Mouse (Mus musculus) MEL (cell line): Measurements from ENCODE around the gene Sell.

Experiments used
- CHD1 ChIP-seq: IDR thresholded peaks from 2 replicates; pipeline ENCODE4 v1.6.1; 2012; ENCODE audit warnings: low read depth, mild to moderate bottlenecking, inconsistent platforms, low read length, improper control_type of control experiment
- CHD2 ChIP-seq: IDR thresholded peaks from 2 replicates; pipeline ENCODE4 v1.6.1; 2011; ENCODE audit warnings: low read length, improper control_type of control experiment
- CTCF ChIP-seq, 3 experiments: IDR thresholded peaks in 2 of 3; conservative IDR thresholded peaks in 1 of 3; 2 replicates each; pipeline ENCODE4 v1.5.1; 2011 to 2012; ENCODE audit warnings: low read length in 3 of 3, low read depth in 2 of 3, mild to moderate bottlenecking in 2 of 3, improper control_type of control experiment in 1 of 3, inconsistent platforms in 1 of 3, mixed read lengths in 1 of 3, moderate library complexity in 1 of 3; ENCODE audit not compliant: control insufficient read depth in 1 of 3, insufficient read depth in 1 of 3, poor library complexity in 1 of 3, severe bottlenecking in 1 of 3
- HCFC1 ChIP-seq: IDR thresholded peaks from 2 replicates; pipeline ENCODE4 v1.6.1; 2012; ENCODE audit warnings: low read depth, mild to moderate bottlenecking, inconsistent platforms, low read length, improper control_type of control experiment, moderate library complexity
- MAX ChIP-seq: IDR thresholded peaks from 2 replicates; pipeline ENCODE4 v1.6.1; 2011; ENCODE audit warnings: low read length, improper control_type of control experiment
- NELFE ChIP-seq: IDR thresholded peaks from 2 replicates; pipeline ENCODE4 v1.6.1; 2011; ENCODE audit warnings: low read depth, low read length, improper control_type of control experiment
- POLR2A ChIP-seq, 2 experiments: IDR thresholded peaks; 2 replicates each; pipeline ENCODE4 v1.6.1; 2011 to 2012; ENCODE audit warnings: low read length in 2 of 2, mild to moderate bottlenecking in 2 of 2, control low read depth in 1 of 2, improper control_type of control experiment in 1 of 2, low read depth in 1 of 2, moderate library complexity in 1 of 2; ENCODE audit not compliant: control insufficient read depth in 1 of 2, insufficient read depth in 1 of 2, poor library complexity in 1 of 2
- POLR2AphosphoS2 ChIP-seq: IDR thresholded peaks from 2 replicates; pipeline ENCODE4 v1.6.1; 2011; ENCODE audit warnings: low read length, improper control_type of control experiment
- SMC3 ChIP-seq: IDR thresholded peaks from 2 replicates; pipeline ENCODE4 v1.6.1; 2011; ENCODE audit warnings: low read depth, low read length, improper control_type of control experiment
- TAL1 ChIP-seq: IDR thresholded peaks from 2 replicates; pipeline ENCODE4 v1.6.1; 2012; ENCODE audit warnings: mild to moderate bottlenecking, inconsistent platforms, low read length, moderate library complexity, mixed read lengths
- TCF12 ChIP-seq: IDR thresholded peaks from 2 replicates; pipeline ENCODE4 v1.6.1; 2014; ENCODE audit warnings: low read depth, mild to moderate bottlenecking, inconsistent platforms, low read length, improper control_type of control experiment, moderate library complexity
- USF1 ChIP-seq: IDR thresholded peaks from 2 replicates; pipeline ENCODE4 v1.6.1; 2014; ENCODE audit warnings: low read depth, mild to moderate bottlenecking, inconsistent platforms, low read length, improper control_type of control experiment, moderate library complexity
- ZC3H11A ChIP-seq: IDR thresholded peaks from 2 replicates; pipeline ENCODE4 v1.6.1; 2012; ENCODE audit warnings: low read depth, mild to moderate bottlenecking, inconsistent platforms, low read length, improper control_type of control experiment

DNA sequence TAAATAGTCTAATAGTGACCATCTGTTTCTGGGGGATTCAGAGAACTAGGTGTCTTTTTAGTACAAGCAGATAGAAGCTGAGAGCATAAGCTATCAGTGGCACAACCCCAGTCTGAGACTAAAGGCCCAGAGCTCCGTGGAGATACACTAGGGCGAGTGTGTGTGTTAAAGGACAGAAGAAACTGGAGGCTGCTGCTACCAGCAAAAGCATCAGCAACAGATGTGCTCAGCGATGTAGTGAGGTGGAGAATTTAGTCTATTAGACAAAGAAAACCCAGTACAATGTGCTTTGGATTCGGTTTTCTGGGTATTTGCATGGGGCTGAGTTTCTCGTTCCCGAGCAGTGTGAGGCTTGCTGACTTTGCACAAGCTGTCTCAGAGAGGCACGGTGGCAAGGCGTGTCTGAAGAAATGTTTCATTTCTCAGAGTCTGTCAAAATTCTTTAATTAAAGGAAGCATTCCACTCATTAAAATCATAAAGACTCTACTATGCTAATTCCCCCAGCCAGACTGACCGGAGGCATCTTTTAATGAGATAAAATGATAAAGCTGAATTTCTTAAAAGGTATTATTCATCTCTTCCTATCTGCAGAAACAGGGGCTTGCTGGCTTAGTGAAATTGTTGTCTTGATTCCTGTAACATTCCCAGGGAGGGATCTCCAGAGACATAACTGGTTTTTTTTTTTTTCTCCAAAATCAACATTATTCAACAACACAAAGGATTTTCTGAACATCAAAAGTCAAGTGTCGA is 21.2 kb upstream of the Sell start:
- TF ChIP-seq POLR2A (IDR thresholded peaks at IDR 0.05; ENCODE audit: control insufficient read depth in 1 of 2, insufficient read depth in 1 of 2, low read depth in 1 of 2, low read length in 2 of 2, poor library complexity in 1 of 2) = no peak
- TF ChIP-seq CTCF (IDR thresholded peaks at IDR 0.05 in 2 of 3, conservative IDR thresholded peaks at IDR 0.05 in 1 of 3; ENCODE audit: control insufficient read depth in 1 of 3, insufficient read depth in 1 of 3, low read depth in 2 of 3, low read length in 3 of 3, poor library complexity in 1 of 3, severe bottlenecking in 1 of 3) = no peak
- TF ChIP-seq POLR2AphosphoS2 = no peak
- no peak for TF ChIP-seq SMC3
- TF ChIP-seq TCF12 = no peak
- TF ChIP-seq CHD2 = no peak
- TF ChIP-seq HCFC1 = no peak
- TF ChIP-seq TAL1 = no peak
- TF ChIP-seq MAX = no peak
- no peak for TF ChIP-seq NELFE
- TF ChIP-seq ZC3H11A = no peak
- TF ChIP-seq CHD1 = no peak
- no peak for TF ChIP-seq USF1
